Mouse (Mus musculus): ENCODE data around the gene Prrc2a. TPM values are rescaled to one million over a fixed set of nuclear protein-coding genes. Genes with fewer than 3 reads are reported as not detected.
A peak's percentile ranks its signal among the peaks of the same experiment; 100 is the strongest.

Gene Prrc2a
- polyA plus RNA-seq, 1 experiment from 2014 or later: 125 TPM

GRCm38 (mm10) chr17:35198029-35198428, 33.3 kb upstream of the Prrc2a start:
- H3K9me3 ChIP-seq: no peaks in the 10 kb centered on the region
- 59% methylated on average over 7 of the region's 7 CpGs for WGBS
- H3K27ac ChIP-seq: no peak overlapping the region
- H3K4me2 ChIP-seq (replicated peaks): no peak overlapping the region
- H3K27me3 ChIP-seq (replicated peaks): peaks cover 33% of the 10 kb centered on the region
- H3K36me3 ChIP-seq: no peaks in the 10 kb centered on the region
- peaks cover 19% of the 10 kb centered on the region for H3K4me1 ChIP-seq (replicated peaks)
- H3K9ac ChIP-seq: no peak overlapping the region
- ATAC-seq: no peak
- no peak overlapping the region for H3K4me3 ChIP-seq (replicated peaks)

- Histone ChIP-seq H3K27me3 (replicated peaks) (peaks cover 27% of the 10 kb centered on the region), H3K4me2 (replicated peaks) (no peak overlapping the region), H3K4me3 (replicated peaks) (no peak overlapping the region), H3K9ac (no peak overlapping the region), H3K4me1 (replicated peaks) (peaks cover 19% of the 10 kb centered on the region), H3K9me3 (no peaks in the 10 kb centered on the region), H3K36me3 (no peaks in the 10 kb centered on the region), H3K27ac (no peak overlapping the region)
- WGBS: 45% methylated on average over 6 of the region's 6 CpGs
- no peak for ATAC-seq
These were observed 32.4 kb upstream of the Prrc2a start for GRCm38 (mm10) chr17:35197126-35197525.

- Histone ChIP-seq H3K4me3 (replicated peaks) (peak overlapping the region; percentile 45), H3K9ac (no peak overlapping the region), H3K36me3 (no peaks in the 10 kb centered on the region), H3K4me1 (replicated peaks) (peaks cover 19% of the 10 kb centered on the region), H3K9me3 (no peaks in the 10 kb centered on the region), H3K27me3 (replicated peaks) (peaks cover 20% of the 10 kb centered on the region), H3K4me2 (replicated peaks) (peak overlapping the region; percentile 94), H3K27ac (no peak overlapping the region)
- 35% methylated on average over 9 of the region's 9 CpGs for WGBS
- ATAC-seq: peak; percentile 27; the same call in 1 of the 2 replicates
These were observed 31.6 kb upstream of the Prrc2a start for GRCm38 (mm10) chr17:35196321-35196641.

- H3K9ac ChIP-seq: peak overlapping the region; percentile 56
- no peak overlapping the region for H3K27ac ChIP-seq
- H3K4me1 ChIP-seq (replicated peaks): peaks cover 19% of the 10 kb centered on the region
- peaks cover 19% of the 10 kb centered on the region for H3K27me3 ChIP-seq (replicated peaks)
- WGBS: under 1% methylated on average over 66 of the region's 66 CpGs
- ATAC-seq: peak; percentile 88
- H3K9me3 ChIP-seq: no peaks in the 10 kb centered on the region
- peak overlapping the region; percentile 94 for H3K4me2 ChIP-seq (replicated peaks)
- H3K4me3 ChIP-seq (replicated peaks): peak overlapping the region; percentile 45
- no peaks in the 10 kb centered on the region for H3K36me3 ChIP-seq
These were observed 31.1 kb upstream of the Prrc2a start for GRCm38 (mm10) chr17:35195631-35196320.

- Histone ChIP-seq H3K27ac (no peak overlapping the region), H3K9me3 (no peaks in the 10 kb centered on the region), H3K27me3 (replicated peaks) (peaks cover 19% of the 10 kb centered on the region), H3K4me2 (replicated peaks) (peak overlapping the region; percentile 94), H3K4me3 (replicated peaks) (peak overlapping the region; percentile 45), H3K9ac (peak overlapping the region; percentile 56), H3K4me1 (replicated peaks) (peaks cover 19% of the 10 kb centered on the region), H3K36me3 (no peaks in the 10 kb centered on the region)
- WGBS: 40% methylated on average over 19 of the region's 19 CpGs
- ATAC-seq: 0 out of 2 replicates have a peak, but pooled peaks have one; percentile 6
These were observed 30.3 kb upstream of the Prrc2a start for GRCm38 (mm10) chr17:35194844-35195630.

GRCm38 (mm10) chr17:35193881-35194843, 29.5 kb upstream of the Prrc2a start, which contains the start of gene Ltb:
Gene Ltb (plus strand): TSS chr17:35194439.
- peak within 1 kb of the TSS; percentile 45 for H3K4me3 ChIP-seq (replicated peaks)
- peaks cover 19% of the 10 kb centered on the region for H3K27me3 ChIP-seq (replicated peaks)

GRCm38 (mm10) chr17:35192924-35193323, 28.2 kb upstream of the Prrc2a start:
- no peak for ATAC-seq
- no peak overlapping the region for H3K4me2 ChIP-seq (replicated peaks)
- H3K4me3 ChIP-seq (replicated peaks): no peak overlapping the region
- H3K27ac ChIP-seq: no peak overlapping the region
- peaks cover 19% of the 10 kb centered on the region for H3K4me1 ChIP-seq (replicated peaks)
- H3K27me3 ChIP-seq (replicated peaks): peaks cover 19% of the 10 kb centered on the region
- no peak overlapping the region for H3K9ac ChIP-seq
- no peaks in the 10 kb centered on the region for H3K9me3 ChIP-seq
- 83% methylated on average over 5 of the region's 5 CpGs for WGBS
- H3K36me3 ChIP-seq: no peaks in the 10 kb centered on the region

More at GRCm38 (mm10) chr17:35193881-35194843, 29.5 kb upstream of the Prrc2a start, which contains the start of gene Ltb:
- WGBS: 49% methylated on average over 28 of the region's 28 CpGs
- H3K4me2 ChIP-seq (replicated peaks): peak within 1 kb of the TSS; percentile 94
- peak within 1 kb of the TSS; percentile 56 for H3K9ac ChIP-seq
- no peak for ATAC-seq
- no peak within 1 kb of the TSS for H3K27ac ChIP-seq
- peaks cover 19% of the 10 kb centered on the region for H3K4me1 ChIP-seq (replicated peaks)
- no peaks in the 10 kb centered on the region for H3K9me3 ChIP-seq
- H3K36me3 ChIP-seq: no peaks in the 10 kb centered on the region

GRCm38 (mm10) chr17:35191723-35192122, 27.0 kb upstream of the Prrc2a start:
- H3K27ac ChIP-seq: no peak overlapping the region
- H3K9ac ChIP-seq: no peak overlapping the region
- H3K27me3 ChIP-seq (replicated peaks): peaks cover 19% of the 10 kb centered on the region
- H3K36me3 ChIP-seq: no peaks in the 10 kb centered on the region
- H3K4me3 ChIP-seq (replicated peaks): no peak overlapping the region
- 72% methylated on average over 2 of the region's 2 CpGs for WGBS
- peaks cover 19% of the 10 kb centered on the region for H3K4me1 ChIP-seq (replicated peaks)
- H3K9me3 ChIP-seq: no peaks in the 10 kb centered on the region
- no peak overlapping the region for H3K4me2 ChIP-seq (replicated peaks)
- no peak for ATAC-seq

- Histone ChIP-seq H3K27me3 (replicated peaks) (peaks cover 5% of the 10 kb centered on the region), H3K9me3 (no peaks in the 10 kb centered on the region), H3K4me3 (replicated peaks) (no peak overlapping the region), H3K4me1 (replicated peaks) (peaks cover 17% of the 10 kb centered on the region), H3K4me2 (replicated peaks) (no peak overlapping the region), H3K27ac (no peak overlapping the region), H3K36me3 (no peaks in the 10 kb centered on the region), H3K9ac (no peak overlapping the region)
- WGBS: 67% methylated on average over 4 of the region's 4 CpGs
- no peak for ATAC-seq
These were observed 25.4 kb upstream of the Prrc2a start for GRCm38 (mm10) chr17:35190096-35190495.

- Histone ChIP-seq H3K27ac (no peak overlapping the region), H3K27me3 (replicated peaks) (no peaks in the 10 kb centered on the region)
These were observed 24.5 kb upstream of the Prrc2a start for GRCm38 (mm10) chr17:35189186-35189585.

GRCm38 (mm10) chr17:35187959-35188610, 23.4 kb upstream of the Prrc2a start, which contains the start of gene Lst1:
Gene Lst1 (minus strand): TSS chr17:35188439.
- no peak within 1 kb of the TSS for H3K9ac ChIP-seq
- ATAC-seq: no peak
- H3K9me3 ChIP-seq: no peaks in the 10 kb centered on the region
- 0 out of 2 replicates have a peak, but pooled peaks cover 5% of the 10 kb centered on the region for H3K4me1 ChIP-seq (replicated peaks)
- H3K27me3 ChIP-seq (replicated peaks): no peaks in the 10 kb centered on the region
- H3K4me2 ChIP-seq (replicated peaks): no peak within 1 kb of the TSS
- peak within 1 kb of the TSS; percentile 40; the same call in 1 of the 2 replicates for H3K27ac ChIP-seq
- WGBS: 59% methylated on average over 7 of the region's 7 CpGs
- no peaks in the 10 kb centered on the region for H3K36me3 ChIP-seq
- no peak within 1 kb of the TSS for H3K4me3 ChIP-seq (replicated peaks)

More at GRCm38 (mm10) chr17:35189186-35189585, 24.5 kb upstream of the Prrc2a start:
- ATAC-seq: no peak
- Histone ChIP-seq H3K4me2 (replicated peaks) (no peak overlapping the region), H3K4me1 (replicated peaks) (peaks cover 9% of the 10 kb centered on the region; the same call in 1 of the 2 replicates), H3K9me3 (no peaks in the 10 kb centered on the region), H3K4me3 (replicated peaks) (no peak overlapping the region), H3K36me3 (no peaks in the 10 kb centered on the region), H3K9ac (no peak overlapping the region)
- 69% methylated on average over 1 of the region's 1 CpGs for WGBS
